Mouse (Mus musculus): ENCODE results near the gene Tbc1d4. TPM values are rescaled to one million over a fixed set of nuclear protein-coding genes. Genes with fewer than 3 reads are reported as not detected.

Tbc1d4 gene
- total RNA-seq (2022): 10 to 100 TPM; 11.3 to 13.9 (median 11.7) TPM

DNA sequence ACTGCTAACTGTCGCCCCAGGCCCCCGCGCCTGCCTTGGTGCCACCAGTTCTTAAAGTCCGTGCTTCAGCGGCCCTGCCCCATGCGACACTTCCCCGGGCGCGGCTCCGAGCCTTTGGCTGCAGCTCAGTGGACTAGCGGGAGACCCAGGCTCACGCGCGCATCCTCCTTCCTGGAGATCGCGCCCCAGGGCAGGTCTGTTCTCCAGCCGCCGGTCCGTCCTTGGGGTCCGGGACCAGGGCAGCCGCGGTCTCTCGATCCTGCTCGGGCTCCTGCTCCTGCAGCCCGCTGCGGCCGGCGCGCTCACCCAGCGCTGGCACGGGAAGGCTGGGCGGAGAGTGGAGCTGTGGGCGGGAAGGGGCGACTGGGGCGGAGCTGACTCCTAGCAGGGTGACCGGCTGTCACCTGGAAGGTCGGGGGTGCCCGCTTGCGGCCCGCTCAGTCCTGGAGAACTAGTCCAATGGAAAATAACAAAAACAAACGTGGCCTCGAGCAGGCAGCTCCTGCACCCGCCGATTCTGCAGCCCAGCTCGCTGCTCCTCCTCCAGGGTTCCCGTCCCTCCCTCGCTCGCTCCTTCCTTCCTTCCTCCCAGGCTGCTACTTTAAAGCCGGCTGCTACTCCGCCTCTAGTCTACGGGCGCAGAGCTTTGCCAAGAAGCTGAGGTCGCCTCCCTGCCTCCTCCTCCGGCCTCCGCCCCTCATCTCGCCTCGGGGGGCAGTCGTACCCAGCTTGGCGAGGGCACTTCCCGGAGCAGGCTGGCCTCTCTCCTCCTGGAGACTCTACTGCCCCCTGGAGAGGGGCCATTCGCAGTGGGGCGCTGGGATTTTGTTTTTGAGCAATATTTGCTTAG, at the start of gene Tbc1d4:
TSS of gene Tbc1d4 (minus strand) at position 673 of the 850 bp plus-strand sequence.
- DNase-seq (ENCODE audit: low spot score in 2 of 2): peak; percentile 44 to 60

DNA sequence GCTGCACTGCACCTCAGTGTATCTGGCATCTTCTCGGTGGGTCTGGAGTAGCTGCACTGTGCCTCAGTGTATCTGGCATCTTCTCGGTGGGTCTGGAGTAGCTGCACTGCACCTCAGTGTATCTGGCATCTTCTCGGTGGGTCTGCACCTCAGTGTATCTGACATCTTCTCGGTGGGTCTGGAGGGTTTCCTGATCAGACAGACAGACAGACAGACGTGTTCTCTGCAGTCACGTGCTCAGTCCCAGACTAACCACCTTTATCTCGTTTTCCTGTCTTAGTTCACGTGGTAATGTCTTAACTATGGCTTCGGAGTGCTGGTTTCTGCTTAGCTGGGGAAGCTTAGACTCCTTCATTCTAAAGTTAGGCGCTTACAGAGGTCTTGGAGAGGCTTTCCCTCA, 47.3 kb upstream of the Tbc1d4 start:
- no peak for DNase-seq (ENCODE audit: low spot score in 2 of 2)

DNA sequence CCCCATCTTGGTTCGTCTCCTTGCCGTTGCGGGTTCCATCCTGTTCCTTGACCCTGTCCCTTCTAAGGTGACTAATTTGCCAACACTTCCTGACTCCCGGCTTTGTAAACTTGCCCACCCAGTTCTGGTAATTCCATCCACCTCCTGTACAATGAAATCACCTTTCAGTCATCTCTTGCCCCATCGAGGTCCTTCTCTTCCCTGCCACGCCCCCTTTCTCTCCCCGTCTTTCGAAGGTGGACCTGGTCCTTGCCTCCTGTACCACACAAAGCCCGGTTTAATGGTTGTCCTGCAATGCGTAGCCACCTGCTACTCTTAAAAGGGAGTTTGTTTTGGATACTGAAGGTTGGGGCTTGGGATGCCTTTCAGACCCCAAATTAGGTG, 45.5 kb upstream of the Tbc1d4 start:
- no peak for DNase-seq (ENCODE audit: low spot score in 2 of 2)

DNA sequence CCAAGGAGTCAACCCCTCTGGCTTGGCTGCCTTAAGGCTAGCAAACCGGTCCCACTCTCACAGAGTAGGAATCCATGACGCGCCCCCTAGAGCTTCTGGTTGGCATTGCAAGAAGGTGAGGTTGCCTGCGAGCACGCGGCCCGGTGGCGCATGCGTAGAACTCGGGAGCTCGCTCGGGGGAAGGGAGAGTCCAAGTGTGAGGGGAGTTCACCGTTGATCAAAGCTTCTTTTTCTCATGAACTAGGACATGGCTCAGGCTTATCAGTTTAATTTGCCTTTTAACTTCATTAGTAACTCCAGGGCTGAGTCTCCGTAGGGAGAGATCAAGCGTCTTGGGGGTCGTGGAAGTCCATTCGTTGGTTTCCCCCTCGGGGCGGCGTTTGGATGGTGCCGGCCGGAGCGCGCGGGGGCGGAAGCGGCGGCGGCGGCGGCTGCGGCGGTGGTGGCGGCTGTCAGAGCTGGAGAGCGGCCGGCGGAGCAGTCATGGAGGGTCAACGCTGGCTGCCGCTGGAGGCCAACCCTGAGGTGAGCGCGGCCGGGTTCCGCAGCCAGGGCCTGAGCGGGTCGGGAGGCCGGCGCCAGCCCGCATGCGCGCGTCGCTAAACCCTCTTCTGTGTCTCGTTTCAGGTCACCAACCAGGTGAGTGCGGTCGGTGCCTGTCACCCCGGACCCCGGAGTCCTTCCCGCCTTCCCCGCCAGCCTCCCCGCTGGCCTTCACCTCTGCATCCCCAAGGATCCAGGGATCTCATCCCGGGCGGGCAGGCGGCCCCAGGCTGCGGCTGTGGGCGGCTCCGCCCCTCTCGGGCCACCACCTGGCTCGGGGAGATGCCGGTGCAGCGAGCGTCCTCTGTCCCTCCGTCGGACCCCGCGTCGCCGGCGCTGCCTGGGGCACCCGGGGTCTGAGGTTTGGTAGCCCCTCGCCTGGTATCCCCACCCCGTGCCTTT, 44.9 kb upstream of the Tbc1d4 start, which contains the start of gene Uchl3:
TSS of gene Uchl3 (plus strand) at position 387 of the 945 bp plus-strand sequence.
- peak; percentile 87 to 100 for DNase-seq (ENCODE audit: low spot score in 2 of 2)

DNA sequence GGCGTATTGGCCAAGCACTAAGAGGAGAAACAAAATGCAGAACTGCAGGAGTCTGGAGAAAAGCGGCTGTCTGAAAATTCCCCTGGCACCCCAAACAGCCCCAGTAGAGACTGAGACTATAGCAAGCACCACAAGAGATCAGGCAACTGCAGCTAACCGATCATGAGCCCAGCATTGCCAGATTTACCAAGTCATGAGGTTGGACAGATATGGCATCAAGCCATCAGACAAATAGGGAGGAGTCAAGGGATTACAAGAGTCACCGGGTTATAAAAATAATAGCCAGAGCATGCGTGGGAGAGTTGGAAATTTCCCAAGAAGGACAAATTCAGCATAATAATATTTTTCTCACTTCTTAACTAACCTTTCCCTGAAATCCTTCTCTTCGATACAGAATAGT, 43.6 kb upstream of the Tbc1d4 start:
- DNase-seq (ENCODE audit: low spot score in 2 of 2): no peak

DNA sequence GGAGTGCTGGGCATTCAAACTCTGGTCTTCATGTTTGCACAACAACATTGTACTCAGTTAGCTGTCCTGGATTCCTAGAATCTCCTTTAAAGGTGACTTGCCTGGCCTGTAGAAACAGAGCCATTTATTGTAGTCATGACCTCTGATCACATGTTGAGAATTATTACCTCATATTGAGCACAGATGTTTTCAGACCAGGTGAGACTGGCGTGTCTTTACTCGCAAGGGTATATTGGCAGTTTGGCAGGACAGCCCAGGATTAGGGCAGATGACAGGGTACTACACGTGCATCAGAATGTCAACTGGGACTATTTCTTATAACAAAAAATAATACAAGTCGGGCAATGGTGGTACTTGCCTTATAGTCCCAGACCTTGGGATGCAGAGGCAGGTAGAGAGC, 41.6 kb upstream of the Tbc1d4 start:
- no peak for DNase-seq (ENCODE audit: low spot score in 2 of 2)

DNA sequence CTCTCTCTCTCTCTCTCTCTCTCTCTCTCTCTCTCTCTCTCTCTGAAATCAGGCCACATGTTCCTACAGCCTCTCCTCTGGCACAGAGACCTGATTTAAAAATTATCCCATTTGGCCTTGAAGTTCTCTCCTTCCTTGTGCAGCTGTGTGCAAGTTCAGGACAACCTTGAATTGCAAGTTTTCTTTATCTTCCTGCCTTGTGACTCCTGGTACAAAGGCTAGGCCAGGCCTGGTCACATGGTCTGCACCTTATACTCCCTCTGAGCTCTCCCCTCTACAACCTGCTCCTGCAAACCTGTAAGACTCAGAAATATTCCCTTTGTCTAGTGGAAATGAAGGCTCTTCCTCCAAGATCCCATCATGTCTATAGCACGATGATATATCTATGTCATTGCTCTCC, 36.0 kb upstream of the Tbc1d4 start:
- DNase-seq (ENCODE audit: low spot score in 2 of 2): no peak

DNA sequence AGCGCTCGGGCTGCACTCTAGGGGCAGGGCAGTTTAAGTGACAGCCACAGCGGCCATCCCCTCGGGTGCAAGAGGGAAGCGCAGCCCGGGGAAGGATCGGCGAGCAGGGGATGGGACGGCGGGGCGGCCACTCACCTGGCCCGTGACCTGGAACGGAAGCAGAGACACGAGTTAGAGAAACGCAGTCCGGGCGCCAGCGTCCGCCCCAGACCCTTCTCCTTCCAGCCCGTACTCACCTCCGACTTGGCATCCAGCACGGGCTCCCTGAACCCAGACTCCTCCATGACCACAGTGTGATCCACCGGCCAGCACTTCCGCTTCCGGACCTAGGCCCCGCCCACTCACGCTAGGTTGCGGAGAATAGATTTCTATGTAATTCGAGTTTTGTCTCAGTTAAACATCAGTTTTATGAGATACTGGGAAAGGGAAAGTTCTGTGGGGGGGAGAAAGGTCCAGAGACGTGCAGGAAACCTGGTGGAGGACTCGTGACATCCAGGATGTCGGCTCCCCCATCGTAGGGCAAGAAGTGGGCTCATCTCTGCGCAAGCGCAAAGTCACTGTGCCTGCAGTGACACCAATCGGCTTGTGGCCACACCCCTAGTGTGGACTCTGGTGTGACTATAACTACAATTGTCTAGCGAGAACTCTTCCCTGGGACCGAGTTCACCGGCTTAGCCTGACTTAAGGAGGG, 31.3 kb upstream of the Tbc1d4 start, which contains the start of gene Commd6:
TSS of gene Commd6 (minus strand) at position 534 of the 691 bp plus-strand sequence.
- peak; percentile 88 to 93 for DNase-seq (ENCODE audit: low spot score in 2 of 2)

DNA sequence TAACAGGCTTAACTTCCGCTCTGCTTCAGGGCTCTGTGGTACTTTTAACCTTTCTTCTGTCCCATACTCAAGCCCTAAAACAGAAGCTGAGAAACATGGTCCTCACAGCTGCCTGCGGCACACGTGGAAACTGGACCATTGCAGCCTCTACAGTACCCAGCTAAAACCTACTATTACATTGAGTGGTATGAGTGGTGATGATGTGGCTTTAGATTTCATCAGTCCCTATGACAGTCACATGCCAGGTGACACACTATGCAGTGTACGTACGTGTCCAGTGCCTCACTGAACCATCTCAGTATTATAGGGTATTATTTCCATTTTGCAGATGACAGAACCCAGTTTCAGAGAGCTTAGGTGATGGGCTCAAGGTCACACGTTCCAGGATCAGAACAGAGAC, 28.4 kb upstream of the Tbc1d4 start:
- no peak for DNase-seq (ENCODE audit: low spot score in 2 of 2)

DNA sequence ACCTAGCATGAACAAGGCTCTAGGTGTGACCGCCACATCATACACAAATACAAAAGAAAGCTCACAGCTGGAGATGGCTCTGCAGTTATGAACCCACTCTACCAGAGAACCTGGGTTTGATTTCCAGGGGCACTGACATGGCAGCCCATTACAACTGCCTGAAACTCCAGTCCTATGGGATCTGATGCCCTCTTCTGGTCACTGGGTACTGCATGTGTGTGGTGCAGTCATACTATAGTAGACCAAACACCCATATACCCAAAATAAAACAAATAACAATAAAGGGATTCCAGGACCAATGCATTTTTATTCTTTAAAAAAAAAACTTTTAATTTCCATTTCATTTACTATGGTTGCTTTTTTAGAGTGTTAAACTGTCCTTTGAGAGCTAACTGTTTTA, 26.8 kb upstream of the Tbc1d4 start:
- no peak for DNase-seq (ENCODE audit: low spot score in 2 of 2)

DNA sequence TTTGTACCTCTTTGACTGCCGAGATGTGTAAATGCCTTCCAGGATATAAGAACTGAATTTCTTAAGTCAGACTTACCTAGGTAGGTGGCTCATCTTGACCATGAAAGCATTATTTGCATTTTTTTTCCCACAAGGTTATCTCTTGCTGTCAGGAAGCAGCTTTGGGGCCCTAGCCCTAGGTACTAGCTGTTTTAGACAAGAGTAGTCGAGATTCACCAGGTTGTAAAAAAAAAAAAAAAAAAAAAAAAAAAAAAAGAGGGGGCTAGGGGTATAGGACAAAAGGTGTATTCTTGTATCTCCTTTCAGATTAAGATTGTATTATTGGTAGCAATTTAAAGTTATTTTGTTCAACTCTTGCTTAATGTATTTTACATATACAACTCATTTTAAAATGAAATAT, 21.6 kb upstream of the Tbc1d4 start:
- DNase-seq (ENCODE audit: low spot score in 2 of 2): no peak

DNA sequence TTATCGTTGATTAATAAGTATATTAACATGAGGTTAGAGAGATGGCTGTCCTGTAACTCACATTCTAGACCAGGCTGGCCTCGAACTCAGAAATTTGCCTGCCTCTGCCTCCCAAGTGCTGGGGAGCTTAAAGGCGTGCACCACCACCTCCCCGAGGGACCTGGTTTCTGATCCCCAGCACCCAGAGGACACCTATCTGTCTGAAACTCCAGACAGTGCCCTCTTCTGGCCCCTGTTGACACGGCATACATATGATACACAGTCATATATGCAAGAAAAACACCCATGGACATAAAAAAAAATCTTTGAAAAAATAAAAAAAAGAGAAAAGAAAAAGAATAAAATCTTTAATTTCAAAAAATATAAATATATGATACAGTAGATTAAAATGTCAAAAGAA, 8.7 kb upstream of the Tbc1d4 start:
- DNase-seq (ENCODE audit: low spot score in 2 of 2): no peak

DNA sequence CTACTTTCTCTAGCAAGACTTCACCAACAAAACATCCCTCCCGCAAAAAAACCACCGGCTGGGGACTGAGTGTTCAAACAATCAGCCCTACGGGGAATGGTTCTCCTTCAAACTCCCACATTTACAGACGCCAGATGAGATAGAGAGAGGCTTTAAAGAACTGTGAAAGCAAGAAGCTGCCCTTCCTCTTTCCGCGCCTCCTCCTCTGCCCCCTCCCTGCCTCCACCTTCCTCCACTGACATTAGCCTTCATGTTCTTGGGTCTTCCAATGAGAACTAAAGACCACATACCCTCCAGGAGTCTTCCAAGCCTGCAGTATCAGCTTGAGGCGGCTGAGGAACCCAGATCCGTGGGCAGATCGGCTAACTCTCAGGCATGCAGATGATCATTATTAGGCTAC, 7.2 kb upstream of the Tbc1d4 start:
- no peak for DNase-seq (ENCODE audit: low spot score in 2 of 2)

DNA sequence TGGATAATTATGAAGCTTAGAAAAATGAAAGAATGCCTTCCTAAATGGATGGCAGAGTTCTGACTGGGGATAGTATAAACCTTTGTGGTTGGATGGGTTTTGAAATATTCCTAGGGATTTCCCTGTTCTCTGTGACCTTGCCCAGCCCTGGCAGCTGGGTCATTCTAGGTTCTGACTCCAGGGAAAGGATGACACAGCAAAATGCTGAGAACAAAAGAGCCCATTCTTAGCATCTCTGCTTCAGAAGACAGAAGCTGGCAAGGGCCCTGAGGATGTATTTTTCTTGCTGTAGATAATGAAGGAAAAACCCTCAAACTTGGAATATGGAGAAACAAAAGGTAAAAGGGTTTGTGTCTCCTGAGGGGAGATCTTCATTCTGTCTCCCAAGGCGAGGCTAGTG, 4.2 kb upstream of the Tbc1d4 start:
- no peak for DNase-seq (ENCODE audit: low spot score in 2 of 2)

DNA sequence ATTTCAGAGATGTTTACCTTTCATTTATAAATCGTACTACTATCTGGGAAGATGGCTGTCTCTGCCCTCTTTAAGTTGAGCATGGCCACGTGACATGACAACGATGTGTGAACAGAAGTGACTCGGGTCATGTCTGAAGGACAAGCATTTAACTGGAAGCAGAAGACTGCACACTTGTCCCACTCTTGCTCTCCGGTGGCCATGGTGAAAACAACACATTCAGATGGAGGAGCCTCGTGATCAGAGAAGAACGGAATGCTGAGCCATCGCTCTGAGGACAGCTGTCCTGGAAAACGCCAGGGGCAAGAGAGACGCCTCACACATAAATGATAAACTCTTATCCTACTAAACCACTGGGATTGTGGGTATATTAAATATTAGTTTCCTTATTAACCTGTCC, 1.7 kb upstream of the Tbc1d4 start:
- no peak for DNase-seq (ENCODE audit: low spot score in 2 of 2)

DNA sequence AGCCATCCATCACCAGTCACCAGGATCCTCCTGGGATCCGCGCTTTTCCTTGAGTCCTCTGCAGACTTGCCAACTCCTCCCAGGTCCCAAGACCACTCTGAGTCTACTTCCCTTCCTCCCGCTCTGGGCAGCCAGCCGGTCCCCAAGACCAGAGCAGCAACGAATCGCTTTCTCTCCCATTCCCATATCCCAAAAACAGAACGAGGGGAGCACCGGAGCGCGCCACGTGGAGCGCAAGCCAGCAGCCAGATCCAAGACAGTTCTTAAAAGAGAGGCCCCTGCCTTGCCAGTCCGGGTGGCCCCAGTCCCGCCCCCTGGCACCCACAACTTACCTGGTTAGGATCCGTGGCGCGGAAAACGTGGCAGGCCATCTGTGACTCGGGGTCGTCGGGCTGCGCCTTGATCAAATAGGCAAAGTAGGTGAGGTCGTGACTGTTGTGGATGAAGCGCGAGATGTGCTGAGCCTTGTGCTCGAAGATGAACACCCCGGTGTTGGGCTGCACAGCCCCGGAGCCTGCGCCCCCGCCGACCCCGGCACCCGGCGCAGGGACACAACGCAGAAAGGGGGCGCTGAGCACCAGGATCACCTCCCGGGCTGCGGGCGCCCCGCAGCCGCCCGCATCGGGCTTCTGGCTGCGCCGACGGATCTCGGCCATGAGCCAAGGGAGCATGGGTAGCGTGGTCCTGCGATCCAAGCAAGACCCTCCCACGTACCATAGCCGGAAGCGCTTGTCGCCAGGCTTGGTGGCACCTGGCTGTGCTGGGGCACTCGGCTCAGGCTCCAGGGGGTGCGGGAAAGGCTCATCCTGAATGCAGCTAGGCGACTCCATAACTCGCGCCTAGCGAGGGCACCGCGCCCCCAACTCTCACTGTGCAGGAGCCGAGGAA, 1.1 kb downstream of the Tbc1d4 start:
- peak; percentile 15 to 18 for DNase-seq (ENCODE audit: low spot score in 2 of 2)

DNA sequence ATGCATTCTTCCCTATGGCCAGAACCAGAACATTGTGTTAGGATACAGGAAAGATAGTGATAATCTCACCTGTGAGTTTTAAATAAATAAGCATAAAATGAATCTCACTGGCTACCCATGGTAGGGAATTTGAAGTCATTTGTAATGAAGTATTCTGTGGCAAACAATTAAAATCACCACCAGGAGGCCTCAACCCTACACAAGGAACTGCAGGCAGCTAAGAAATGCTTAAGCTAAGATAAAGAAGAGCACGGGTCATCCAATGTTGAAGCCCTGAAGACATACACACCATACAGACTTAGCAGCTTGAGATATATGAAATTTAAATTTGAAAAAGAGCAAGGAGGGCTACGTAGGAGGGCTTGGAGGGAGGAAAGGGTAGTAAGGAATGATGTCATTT, 3.1 kb downstream of the Tbc1d4 start:
- no peak for DNase-seq (ENCODE audit: low spot score in 2 of 2)

DNA sequence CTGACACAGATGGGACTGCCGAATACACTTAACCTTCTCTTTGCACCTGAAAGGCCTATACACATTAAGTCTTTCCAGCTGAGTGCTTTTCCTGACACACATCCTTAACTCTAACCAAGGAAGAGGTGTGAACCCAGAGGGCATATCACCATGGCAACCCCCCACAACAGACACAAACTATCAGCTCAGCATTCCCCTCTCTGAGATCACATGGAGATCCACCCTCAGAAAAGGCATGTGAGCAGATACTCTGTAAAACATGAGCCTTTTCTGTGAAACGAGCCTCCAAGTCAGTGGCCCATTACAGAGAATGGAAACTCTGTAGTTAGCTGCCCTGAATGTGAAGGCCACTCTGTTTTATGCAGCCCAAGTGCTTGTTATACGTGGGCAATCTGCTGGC, 6.1 kb downstream of the Tbc1d4 start:
- DNase-seq (ENCODE audit: low spot score in 2 of 2): no peak

DNA sequence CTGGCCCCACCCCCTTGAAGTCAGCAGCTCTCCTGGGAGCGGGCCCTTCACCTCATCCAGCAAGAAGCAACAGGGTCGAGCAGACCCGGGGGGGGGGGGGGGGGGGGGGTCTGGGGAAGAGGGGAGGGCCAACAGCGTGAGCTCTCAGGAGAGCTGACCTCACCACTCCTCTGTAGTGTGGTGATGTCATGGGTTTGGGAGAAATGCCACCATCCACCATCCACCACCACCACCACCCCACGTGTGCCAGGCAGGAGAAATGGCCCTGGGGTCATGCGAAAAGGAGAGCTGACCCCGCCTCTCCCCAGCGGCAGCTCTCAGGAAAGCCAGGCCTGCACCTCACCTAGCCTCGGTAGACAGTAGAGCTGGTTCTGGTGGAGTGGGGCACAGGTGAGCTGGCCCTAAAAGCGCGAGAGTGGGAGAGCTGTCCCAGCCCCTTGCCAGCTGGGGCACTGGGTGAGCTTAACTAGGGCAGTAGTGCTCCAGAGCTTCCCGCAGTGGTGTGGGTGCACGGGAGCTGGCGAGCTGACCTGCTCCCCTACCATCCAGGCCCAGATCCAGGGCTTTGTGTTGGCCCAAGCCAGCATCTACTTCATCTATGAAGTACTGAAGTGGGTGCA, 11.8 kb downstream of the Tbc1d4 start:
- no peak for DNase-seq (ENCODE audit: low spot score in 2 of 2)

DNA sequence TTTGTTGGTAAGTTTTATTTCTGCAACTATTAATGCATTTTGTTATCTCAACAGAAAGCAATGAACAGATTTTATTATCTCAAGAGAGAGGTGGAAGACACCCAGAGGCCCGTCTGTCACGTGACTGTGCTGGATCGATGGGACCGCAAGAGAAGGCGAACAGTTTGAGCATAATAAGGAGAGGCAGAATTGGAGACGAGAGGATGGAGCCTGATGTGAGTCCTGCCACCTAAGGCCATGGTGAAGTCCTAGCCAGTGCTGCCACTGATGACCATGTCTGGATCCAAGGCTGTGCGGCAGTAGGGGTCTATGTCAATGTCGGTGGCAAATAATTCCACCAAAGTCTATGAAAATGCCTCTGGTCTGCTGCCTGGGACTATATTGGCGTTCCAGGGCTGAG, 12.3 kb downstream of the Tbc1d4 start:
- no peak for DNase-seq (ENCODE audit: low spot score in 2 of 2)
